Comparison of ENCODE assay signal across 8 mouse cellular contexts in the genomic region with DNA sequence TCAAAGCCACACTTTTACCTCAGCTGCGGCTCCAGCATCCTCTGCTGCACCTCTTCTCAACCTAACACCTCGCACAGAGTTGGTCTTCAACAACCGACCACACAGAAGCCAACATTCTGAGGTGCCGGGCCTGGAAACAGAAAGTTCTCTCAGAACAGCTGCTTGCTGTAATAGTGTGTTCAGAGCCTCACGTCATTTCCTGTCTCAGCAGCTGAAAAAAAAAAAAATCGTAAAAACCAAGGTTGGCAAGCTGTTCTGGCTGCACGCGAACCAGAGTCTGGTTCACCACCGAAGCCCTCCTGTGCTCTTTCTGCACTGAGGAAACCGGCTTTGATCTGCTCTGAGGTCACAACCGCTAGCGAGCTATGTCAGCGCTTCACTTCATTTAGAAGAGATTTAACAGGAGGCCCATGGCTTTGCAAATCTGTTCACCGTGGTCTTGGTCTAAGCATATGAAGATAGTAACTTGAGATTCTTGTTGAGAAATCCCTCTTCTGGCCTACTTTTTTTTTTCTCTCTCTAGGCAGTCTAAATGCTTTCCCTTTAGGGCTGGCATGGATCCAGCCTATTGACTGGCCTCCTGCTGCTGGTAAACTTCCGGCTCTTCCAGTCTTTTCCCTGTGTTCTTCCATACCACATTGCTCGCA. TPM values are rescaled to one million over a fixed set of nuclear protein-coding genes. Genes with fewer than 3 reads are reported as not detected.
A peak's percentile ranks its signal among the peaks of the same experiment; 100 is the strongest.
DNase-seq lines count a peak whose midpoint lies in the region; ATAC-seq and TF ChIP-seq lines count a peak whose summit lies in the region.

No protein-coding gene starts in this region.

- H3K9me3 ChIP-seq in forebrain, embryonic 15.5 days: no peaks in the 10 kb centered on the region
- 0 out of 2 replicates have a peak, but pooled peaks cover 2% of the 10 kb centered on the region for H3K9me3 ChIP-seq in neural tube, embryonic 13.5 days

- peak; percentile 48 for DNase-seq in heart, postnatal 4 days
- peak; percentile 8 to 53 for DNase-seq in layer of hippocampus, adult 18-20 months (ENCODE audit: low spot score in 2 of 2)
- DNase-seq in lung, adult 2 months: peak; percentile 42
- peak; percentile 72 to 85 for DNase-seq in thymus, adult 18-20 months

- H3K4me1 ChIP-seq in bone marrow macrophage, adult 2 months (ENCODE audit: control insufficient read depth, insufficient read depth, low read length): peaks cover 13% of the 10 kb centered on the region
- peaks cover 20% of the 10 kb centered on the region for H3K4me1 ChIP-seq in forebrain, embryonic 15.5 days
- H3K4me1 ChIP-seq in lung, adult 2 months (ENCODE audit: control insufficient read depth, insufficient read depth, low read length): peaks cover 8% of the 10 kb centered on the region
- H3K4me1 ChIP-seq in neural tube, embryonic 13.5 days (replicated peaks): peaks cover 18% of the 10 kb centered on the region

- no peak overlapping the region; the same call in 1 of the 2 replicates for H3K9ac ChIP-seq in forebrain, embryonic 15.5 days (replicated peaks)
- H3K9ac ChIP-seq in neural tube, embryonic 13.5 days: 0 out of 2 replicates have a peak overlapping the region, but pooled peaks have one; percentile 31

- peak overlapping the region; percentile 95 for H3K27ac ChIP-seq in bone marrow macrophage, adult 2 months (ENCODE audit: insufficient read depth, low read depth, low read length)
- H3K27ac ChIP-seq in forebrain, embryonic 15.5 days (replicated peaks): peak overlapping the region; percentile 85
- peak overlapping the region; percentile 74 for H3K27ac ChIP-seq in neural tube, embryonic 13.5 days (replicated peaks)

- peak; percentile 79 for ATAC-seq in CD4-positive, CD25-positive, alpha-beta regulatory T cell, adult 4 months
- peak; percentile 64 for ATAC-seq in forebrain, embryonic 15.5 days (replicated peaks)
- no peak for ATAC-seq in neural tube, embryonic 13.5 days (ENCODE audit: low read depth)

- H3K4me2 ChIP-seq in forebrain, embryonic 15.5 days (replicated peaks): peak overlapping the region; percentile 45
- peak overlapping the region; percentile 52 for H3K4me2 ChIP-seq in neural tube, embryonic 13.5 days

- TF ChIP-seq CTCF in bone marrow macrophage, adult 2 months (IDR thresholded peaks at IDR 0.05; ENCODE audit: low read depth, low read length): no peak
- TF ChIP-seq CTCF in lung, adult 2 months (IDR thresholded peaks at IDR 0.05; ENCODE audit: insufficient read depth, low read length): no peak

- no peak for TF ChIP-seq POLR2A in bone marrow macrophage, adult 2 months (IDR thresholded peaks at IDR 0.05; ENCODE audit: borderline replicate concordance, low read depth, low read length)
- peak; percentile 34; the same call in 1 of the 2 replicates for TF ChIP-seq POLR2A in lung, adult 2 months (IDR thresholded peaks at IDR 0.05; ENCODE audit: borderline replicate concordance, extremely low read depth, low read depth, low read length)

- H3K4me3 ChIP-seq in bone marrow macrophage, adult 2 months (ENCODE audit: insufficient read depth, low read length): peak overlapping the region; percentile 66
- peak overlapping the region; percentile 28 for H3K4me3 ChIP-seq in forebrain, embryonic 15.5 days
- H3K4me3 ChIP-seq in lung, adult 2 months (replicated peaks; ENCODE audit: extremely low read depth, low read depth, low read length): peak overlapping the region; percentile 56
- peak overlapping the region; percentile 24 for H3K4me3 ChIP-seq in neural tube, embryonic 13.5 days

- H3K36me3 ChIP-seq in forebrain, embryonic 15.5 days: no peaks in the 10 kb centered on the region
- no peaks in the 10 kb centered on the region for H3K36me3 ChIP-seq in neural tube, embryonic 13.5 days

- 15% methylated on average over 16 of the region's 16 CpGs for WGBS in forebrain, embryonic 15.5 days
- 10% methylated on average over 16 of the region's 16 CpGs for WGBS in lung, adult 2 months
- WGBS in neural tube, embryonic 13.5 days: 29% methylated on average over 16 of the region's 16 CpGs

- no peaks in the 10 kb centered on the region for H3K27me3 ChIP-seq in forebrain, embryonic 15.5 days
- H3K27me3 ChIP-seq in neural tube, embryonic 13.5 days: no peaks in the 10 kb centered on the region

RNA-seq across cellular contexts. Expression of a gene that starts 38.6 kb away (rescaled TPM):
- polyA plus RNA-seq in CD4-positive, CD25-positive, alpha-beta regulatory T cell, adult 4 months (2017; shearing (Covaris generic)): 1 to 10 TPM; 5.4 to 8.6 TPM
- 29.9 and 30.9 TPM in 2 replicates for polyA plus RNA-seq in bone marrow macrophage, adult 2 months (2012; ENCODE audit: insufficient read depth, insufficient read length, missing spikeins)
- 10.2 and 11.6 TPM in 2 replicates for polyA plus RNA-seq in forebrain, embryonic 15.5 days (2015; fragmentation: Nextera tagmentation; extraction: Ambion mirVana)
- 10 to 100 TPM; 14.2 to 15.1 TPM for total RNA-seq in heart, postnatal 4 days (2021)
- total RNA-seq in layer of hippocampus, adult 18-20 months (2021): 10 to 100 TPM; 57.7 to 59.3 TPM
- polyA plus RNA-seq in lung, adult 2 months (2012; rRNA removed): 2.0 and 3.0 TPM in 2 replicates
- polyA plus RNA-seq in neural tube, embryonic 13.5 days (2015; fragmentation: Nextera tagmentation; extraction: Ambion mirVana): 7.8 and 8.8 TPM in 2 replicates
